Mouse (Mus musculus) heart, postnatal 14 days (tissue): ENCODE data around the gene Klhl24. TPM values are rescaled to one million over a fixed set of nuclear protein-coding genes. Genes with fewer than 3 reads are reported as not detected.
A peak's percentile ranks its signal among the peaks of the same experiment; 100 is the strongest.
"Not testable (repeated sequence)": the region's sequence is repeated elsewhere in the genome, so short reads cannot be mapped to it uniquely, and the experiment has no call there.

Experiments
- DNase-seq, 2 experiments: peaks; one replicate each; pipeline ENCODE4 v3.0.0; 2021 to 2022
- intact Hi-C: fragments of 180-260 bp; cut with DNase I; formaldehyde crosslinking; loops from one replicate; pipeline ENCODE4 v1.15.1; 2025
- long read RNA-seq, 2 experiments: library from polyadenylated mRNA; stranded (forward); transcript quantifications; one replicate each; pipeline ENCODE4 v2.0.0; 2021
- total RNA-seq, 2 experiments: library from RNA; stranded (reverse); gene quantifications; 2 replicates each; pipeline ENCODE4 v1.2.3; 2021

Gene Klhl24
- 100 to 1,000 TPM; 210 to 229 TPM for total RNA-seq
- long read RNA-seq, experiment 1, full-length matches to known transcripts: 12 of 43 reads
- long read RNA-seq, experiment 1, partial matches to known transcripts: 2 of 43 reads
- long read RNA-seq, experiment 1, other reads (novel, unspliced or antisense): 29 of 43 reads
- long read RNA-seq, experiment 2, full-length matches to known transcripts: 14 of 36 reads
- long read RNA-seq, experiment 2, partial matches to known transcripts: 5 of 36 reads
- long read RNA-seq, experiment 2, other reads (novel, unspliced or antisense): 17 of 36 reads

GRCm38 (mm10) chr16:20097069-20097710 lies at the start of gene Klhl24:
TSS of gene Klhl24 (plus strand) at chr16:20097542.
- intact Hi-C loops: loop anchor here (5.0 to 10.0 kb wide), 4 partner anchors 45 to 372 kb away; partner anchors contain the start of genes Klhl6 and Yeats2
- DNase-seq: peak; percentile 90 to 92

- intact Hi-C loops: no loop called here
- no peak for DNase-seq
These were observed 44.7 kb upstream of the Klhl24 start for GRCm38 (mm10) chr16:20052655-20053054.

DNA sequence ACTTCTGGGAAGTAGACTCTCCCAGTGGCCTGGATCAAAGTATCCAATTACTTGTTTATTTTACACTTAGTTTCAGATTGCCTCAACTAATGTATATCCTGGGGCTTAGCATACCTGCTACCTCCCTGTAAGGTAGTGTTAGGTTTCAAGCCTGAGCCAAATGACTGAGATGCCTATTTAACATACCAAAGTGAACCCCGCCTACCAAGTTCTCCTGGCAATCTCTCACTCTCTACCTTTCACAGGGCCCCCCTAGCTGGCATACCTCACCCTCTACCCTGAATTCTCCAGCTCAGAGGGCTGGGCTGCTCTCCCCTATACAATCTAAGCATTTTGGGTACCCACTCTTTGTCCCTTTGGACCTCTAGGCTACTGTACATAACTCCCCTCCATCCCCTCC lies 24.6 kb upstream of the Klhl24 start:
- no peak for DNase-seq

DNA sequence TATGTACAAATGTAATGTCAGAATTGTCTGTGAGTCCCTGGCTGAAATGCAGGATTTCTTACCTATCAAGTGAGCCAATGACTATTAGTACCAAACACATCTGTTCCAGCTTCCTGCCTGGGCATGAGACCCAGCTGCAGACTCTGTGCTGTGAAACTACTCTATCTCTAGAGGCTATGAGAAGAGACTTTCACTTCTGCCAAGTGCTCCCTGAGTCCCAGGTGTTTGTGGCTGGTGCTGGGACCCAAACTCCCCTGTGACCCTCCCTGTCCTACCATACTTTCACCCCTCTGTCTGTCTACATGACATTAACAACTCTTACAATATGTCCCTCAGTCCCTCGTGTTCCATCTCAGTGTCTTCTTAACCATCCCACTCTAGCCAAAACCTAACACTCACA lies 20.7 kb upstream of the Klhl24 start:
- no peak for DNase-seq
- intact Hi-C loops: no loop called here

More for the DNA sequence above, 24.6 kb upstream of the Klhl24 start:
- intact Hi-C loops: no loop called here

DNA sequence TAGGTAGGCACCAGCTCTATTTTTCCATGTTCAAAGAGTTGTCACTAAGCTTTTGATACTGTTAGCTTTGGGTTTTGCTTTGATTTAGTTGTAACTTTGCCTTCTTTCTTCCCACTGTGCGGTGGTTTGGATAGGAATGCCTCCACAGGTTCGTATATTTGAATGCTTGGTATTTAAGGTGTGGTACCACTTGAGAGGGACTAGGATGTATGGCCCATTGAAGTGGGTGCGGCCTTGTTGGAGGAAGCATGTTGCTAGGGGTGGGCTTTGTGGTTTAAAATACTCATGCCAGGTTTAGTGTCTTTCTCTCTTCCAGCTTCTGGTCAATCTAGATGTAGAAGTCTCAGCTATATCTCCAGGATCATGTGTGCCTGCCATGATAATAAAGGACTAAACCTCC lies 17.1 kb upstream of the Klhl24 start:
- no peak for DNase-seq
- intact Hi-C loops: no loop called here

DNA sequence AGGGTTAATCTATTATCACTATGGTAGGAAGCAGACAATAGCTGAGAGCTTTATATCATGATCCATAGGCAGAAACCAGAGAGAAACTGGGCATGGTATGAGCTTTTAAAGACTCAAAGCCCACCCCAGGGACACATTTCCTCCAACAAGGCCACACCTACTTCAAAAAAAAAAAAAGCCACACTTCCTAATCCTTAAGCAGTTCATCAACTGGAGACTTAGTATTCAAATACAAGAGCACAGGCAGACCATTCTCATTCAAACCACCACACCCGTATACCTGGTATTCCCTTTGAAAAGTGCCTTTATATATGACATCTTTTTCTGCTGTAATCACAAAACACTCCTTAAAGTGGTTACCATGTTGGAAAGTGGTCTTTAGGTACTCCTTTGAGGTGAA lies 12.7 kb upstream of the Klhl24 start:
- DNase-seq: no peak
- intact Hi-C loops: no loop called here

GRCm38 (mm10) chr16:20085250-20085905 lies 12.0 kb upstream of the Klhl24 start:
- intact Hi-C loops: no loop called here
- no peak for DNase-seq

DNA sequence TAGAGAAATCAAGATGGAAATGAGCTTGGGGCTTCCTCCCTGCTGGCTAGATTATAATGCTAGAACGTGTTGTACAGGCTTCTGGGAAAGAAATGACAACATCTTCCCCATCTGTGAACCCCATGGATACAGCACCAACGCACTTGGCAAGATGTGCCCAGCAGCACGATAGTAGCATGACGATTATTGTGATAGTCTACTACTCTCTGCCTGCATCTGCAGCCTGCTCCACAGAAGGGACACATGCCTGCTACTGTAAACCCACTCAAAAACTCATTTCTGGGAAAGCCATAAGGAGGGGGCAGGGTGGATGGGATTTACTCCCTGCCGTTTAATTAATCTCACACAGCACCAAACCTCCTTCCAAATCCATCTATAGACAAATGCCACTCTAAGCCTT lies 10.4 kb upstream of the Klhl24 start:
- intact Hi-C loops: no loop called here
- DNase-seq: no peak

DNA sequence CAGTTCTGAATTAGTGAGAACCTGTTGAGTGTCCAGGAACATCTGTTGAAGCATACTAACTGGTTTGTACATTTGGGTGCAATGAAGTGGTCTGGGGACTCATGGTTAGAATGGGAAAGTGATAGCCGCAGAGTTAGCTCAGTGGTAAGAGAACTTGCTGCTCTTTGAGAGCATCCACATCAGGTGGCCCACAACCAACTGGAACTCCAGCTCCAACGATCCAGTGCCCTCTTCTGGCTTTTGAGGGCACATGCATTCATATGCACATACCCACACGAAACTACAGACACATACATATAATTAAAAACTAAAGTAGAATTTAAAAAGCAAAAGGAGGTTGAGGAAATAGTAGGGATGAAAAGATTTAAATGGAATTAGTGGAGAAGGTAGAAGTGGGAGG lies 7.7 kb upstream of the Klhl24 start:
- no peak for DNase-seq
- intact Hi-C loops: loop anchor here (10.0 kb wide), 2 partner anchors 105 to 365 kb away; partner anchors contain the start of gene Klhl6

GRCm38 (mm10) chr16:20090921-20091575 lies 6.3 kb upstream of the Klhl24 start:
- DNase-seq: peak; percentile 23 to 54
- intact Hi-C loops: loop anchor here (10.0 kb wide), 2 partner anchors 106 to 366 kb away; partner anchors contain the start of gene Klhl6

DNA sequence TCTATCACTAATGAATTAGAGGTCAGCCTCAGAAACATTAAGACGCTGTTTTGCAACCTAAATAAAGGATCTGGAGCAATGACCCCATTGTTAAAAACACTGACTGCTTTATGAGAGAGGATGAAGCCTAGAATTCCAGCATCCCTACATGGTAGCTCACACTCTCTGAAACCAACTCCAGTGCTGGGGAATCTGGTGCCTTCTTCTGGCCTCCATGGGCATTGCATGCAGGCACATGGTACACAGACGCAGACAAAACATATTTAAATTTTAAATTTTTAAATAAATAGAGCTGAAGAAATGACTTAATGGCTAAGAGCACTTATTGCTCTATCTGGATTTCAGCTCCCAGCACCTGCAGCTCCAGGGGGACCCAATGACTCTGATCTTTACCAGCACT lies 1.4 kb upstream of the Klhl24 start:
- no peak for DNase-seq

GRCm38 (mm10) chr16:20097711-20098374 lies 501 bp downstream of the Klhl24 start:
- peak; percentile 95 for DNase-seq
- intact Hi-C loops: loop anchor here (5.0 to 10.0 kb wide), 4 partner anchors 44 to 373 kb away; partner anchors contain the start of genes Klhl6 and Yeats2

More for the DNA sequence above, 1.4 kb upstream of the Klhl24 start:
- intact Hi-C loops: loop anchor here (5.0 to 10.0 kb wide), 4 partner anchors 46 to 371 kb away; partner anchors contain the start of genes Klhl6 and Yeats2

GRCm38 (mm10) chr16:20098375-20098727 lies 1.0 kb downstream of the Klhl24 start:
- no peak for DNase-seq
- intact Hi-C loops: loop anchor here (5.0 to 10.0 kb wide), 4 partner anchors 44 to 374 kb away; partner anchors contain the start of genes Klhl6 and Yeats2

GRCm38 (mm10) chr16:20098866-20099629 lies 1.7 kb downstream of the Klhl24 start:
- DNase-seq: no peak
- intact Hi-C loops: loop anchor here (5.0 to 10.0 kb wide), 4 partner anchors 43 to 374 kb away; partner anchors contain the start of genes Klhl6 and Yeats2

DNA sequence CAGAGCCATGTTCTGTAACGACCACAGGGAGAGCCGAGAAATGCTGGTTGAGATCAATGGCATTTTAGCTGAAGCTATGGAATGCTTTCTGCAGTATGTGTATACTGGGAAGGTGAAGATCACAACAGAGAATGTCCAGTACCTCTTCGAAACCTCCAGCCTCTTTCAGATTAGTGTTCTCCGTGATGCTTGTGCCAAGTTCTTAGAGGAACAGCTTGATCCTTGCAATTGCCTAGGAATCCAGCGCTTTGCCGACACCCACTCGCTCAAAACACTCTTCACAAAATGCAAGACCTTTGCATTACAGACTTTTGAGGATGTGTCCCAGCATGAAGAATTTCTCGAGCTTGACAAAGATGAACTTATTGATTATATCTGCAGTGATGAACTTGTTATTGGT lies 9.7 kb downstream of the Klhl24 start:
- DNase-seq: no peak
- intact Hi-C loops: no loop called here

DNA sequence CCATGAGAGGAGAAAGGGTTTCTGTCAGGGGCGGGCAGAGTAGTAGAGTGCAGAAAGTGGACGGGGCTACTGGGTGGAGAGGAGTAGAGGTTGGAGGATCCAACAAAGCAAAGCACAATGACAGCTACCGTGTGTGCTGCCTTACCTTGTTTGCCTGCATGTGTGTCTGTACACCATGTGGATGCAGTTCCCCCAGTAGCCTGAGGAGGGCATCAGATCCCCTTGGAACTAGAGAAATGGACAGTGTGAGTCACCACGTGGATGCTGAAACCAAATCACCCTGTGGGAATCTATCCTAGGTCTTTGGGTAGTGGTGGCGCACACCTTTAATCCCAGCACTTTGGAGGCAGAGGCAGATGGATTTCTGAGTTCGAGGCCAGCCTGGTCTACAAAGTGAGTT lies 11.6 kb downstream of the Klhl24 start:
- no peak for DNase-seq
- intact Hi-C loops: no loop called here

- DNase-seq: no peak
- intact Hi-C loops: no loop called here
These were observed 15.3 kb downstream of the Klhl24 start for GRCm38 (mm10) chr16:20112649-20113048.

GRCm38 (mm10) chr16:20116069-20116468 lies 18.7 kb downstream of the Klhl24 start:
- DNase-seq: no peak
- intact Hi-C loops: no loop called here

DNA sequence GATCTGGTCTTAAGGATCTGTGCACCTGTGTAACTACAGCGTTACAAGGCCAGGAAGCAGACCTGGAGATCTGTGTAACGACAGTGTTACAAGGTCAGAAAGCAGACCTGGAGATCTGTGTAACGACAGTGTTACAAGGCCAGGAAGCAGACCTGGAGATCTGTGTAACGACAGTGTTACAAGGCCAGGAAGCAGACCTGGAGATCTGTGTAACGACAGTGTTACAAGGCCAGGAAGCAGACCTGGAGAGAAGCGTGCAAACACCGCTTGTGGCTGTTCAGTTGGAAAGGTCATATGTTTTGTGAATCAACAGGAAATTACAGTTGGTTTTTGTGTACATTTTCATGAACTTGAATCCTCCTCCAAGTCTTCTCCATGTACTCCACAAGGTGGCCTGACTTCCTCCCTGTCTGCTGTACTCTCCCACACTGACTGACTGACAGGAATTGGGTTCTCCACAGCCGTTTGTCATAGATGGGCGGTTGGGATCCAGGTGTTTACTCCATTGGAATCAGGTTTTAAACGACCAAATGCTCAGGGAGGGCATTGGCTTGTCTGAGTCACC lies 29.1 kb downstream of the Klhl24 start:
- intact Hi-C loops, DNase-seq: not testable (repeated sequence)
